Mouse (Mus musculus) midbrain, postnatal 0 days (tissue): Measurements from ENCODE around the gene Cct4. TPM values are rescaled to one million over a fixed set of nuclear protein-coding genes. Genes with fewer than 3 reads are reported as not detected.
A peak's percentile ranks its signal among the peaks of the same experiment; 100 is the strongest.

ENCODE experiments used
- ATAC-seq: fragments of 200-750 bp; cut with Nextera tagmentation; 2 replicates; pipeline ENCODE4 v1.8.0; 2017; ENCODE audit warnings: moderate number of reproducible peaks, mild to moderate bottlenecking, moderate TSS enrichment, moderate library complexity; ENCODE audit not compliant: low FRiP score
- DNase-seq: peaks from one replicate; pipeline ENCODE4 v3.0.0-alpha.2; 2015; ENCODE audit warnings: low spot score
- H3K27ac ChIP-seq: fragments of 300-500 bp; sonication (generic); 2 replicates; pipeline ENCODE4 v1.5.1; 2014; ENCODE audit warnings: low read depth, mild to moderate bottlenecking, low read length, mixed read lengths
- H3K27me3 ChIP-seq: fragments of 300-500 bp; sonication (generic); 2 replicates; pipeline ENCODE4 v1.6.1; 2014; ENCODE audit warnings: low read length, control low read depth, mixed read lengths; ENCODE audit not compliant: insufficient read depth
- H3K36me3 ChIP-seq: fragments of 300-500 bp; sonication (generic); 2 replicates; pipeline ENCODE4 v1.6.1; 2014; ENCODE audit warnings: low read length, control low read depth, mixed read lengths; ENCODE audit not compliant: insufficient read depth
- H3K4me1 ChIP-seq: fragments of 300-500 bp; sonication (generic); 2 replicates; pipeline ENCODE4 v1.6.1; 2014; ENCODE audit warnings: mild to moderate bottlenecking, control low read depth, antibody characterized with exemption, low read length, mixed read lengths; ENCODE audit not compliant: insufficient read depth
- H3K4me2 ChIP-seq: fragments of 300-500 bp; sonication (generic); 2 replicates; pipeline ENCODE4 v1.6.1; 2014; ENCODE audit warnings: low read depth, mild to moderate bottlenecking, low read length, mixed read lengths; ENCODE audit not compliant: poor library complexity, severe bottlenecking
- H3K4me3 ChIP-seq: fragments of 300-500 bp; sonication (generic); 2 replicates; pipeline ENCODE4 v1.5.1; 2014; ENCODE audit warnings: low read depth, mild to moderate bottlenecking, low read length, moderate library complexity
- H3K9ac ChIP-seq: fragments of 300-500 bp; sonication (generic); replicated peaks from 2 replicates; pipeline ENCODE4 v1.6.1; 2014; ENCODE audit warnings: mild to moderate bottlenecking, low read length, moderate library complexity, mixed read lengths; ENCODE audit not compliant: poor library complexity, severe bottlenecking
- H3K9me3 ChIP-seq: fragments of 300-500 bp; sonication (generic); 2 replicates; pipeline ENCODE4 v1.6.1; 2016; ENCODE audit warnings: low read length, control low read depth
- CTCF ChIP-seq: IDR thresholded peaks from 2 replicates; pipeline ENCODE4 v1.5.1; 2016; ENCODE audit warnings: antibody characterized with exemption, mild to moderate bottlenecking
- WGBS: fragments of 180-500 bp; shearing (Covaris S2); extraction: QIAGEN DNeasy Blood & Tissue Kit; methylation state at CpG from one replicate; pipeline ENCODE4 v1.1.7; 2014; 5-methylcytosine and 5-hydroxymethylcytosine counted together
- polyA plus RNA-seq: library from polyadenylated mRNA; unstranded; fragments of >200 nt; fragmentation: Nextera tagmentation; extraction: Ambion mirVana; gene quantifications from 2 replicates; pipeline ENCODE4 v1.2.1, GENCODE M21; 2015
- total RNA-seq: library from RNA; depleted of rRNA; stranded (reverse); fragments of >200 nt; gene quantifications from 2 replicates; pipeline ENCODE4 v1.2.3, GENCODE M21; 2014; rRNA removed

Cct4 gene
- total RNA-seq (139 and 213 TPM in 2 replicates), polyA plus RNA-seq (227 and 230 TPM in 2 replicates)

GRCm38 (mm10) chr11:22990393-22991126, at the start of gene Cct4:
Gene Cct4 (plus strand): TSS chr11:22990519.
- Histone ChIP-seq H3K4me3 (peak within 1 kb of the TSS; percentile 86), H3K27me3 (no peaks in the 10 kb centered on the region), H3K27ac (peak within 1 kb of the TSS; percentile 90), H3K36me3 (peaks cover 14% of the 10 kb centered on the region), H3K4me1 (peaks cover 10% of the 10 kb centered on the region; the same call in 1 of the 2 replicates), H3K9me3 (no peaks in the 10 kb centered on the region), H3K4me2 (peak within 1 kb of the TSS; percentile 80), H3K9ac (peak within 1 kb of the TSS; percentile 92)
- TF ChIP-seq CTCF = no peak
- WGBS = under 1% methylated on average over 64 of the region's 66 CpGs
- DNase-seq (peak; percentile 96), ATAC-seq (peak; percentile 98)

DNA sequence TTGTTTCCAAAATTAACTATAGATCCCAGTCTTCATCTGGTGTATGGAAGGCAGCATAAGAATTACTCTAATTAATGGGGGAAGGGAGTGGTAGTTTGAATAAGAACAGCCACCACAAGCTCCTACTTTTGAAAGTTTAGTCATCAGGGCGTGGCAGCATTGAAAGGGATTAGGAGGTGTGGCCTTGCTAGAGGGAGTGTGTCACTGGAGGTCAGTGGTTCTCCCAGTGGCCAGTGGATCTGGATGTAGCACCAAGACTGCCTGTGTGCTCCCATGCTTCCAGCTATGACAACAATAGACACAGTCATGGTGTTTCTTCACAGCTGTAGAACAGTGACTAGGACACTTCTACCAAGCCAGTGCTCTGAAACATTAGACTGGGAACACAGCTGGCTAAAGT, 41.2 kb upstream of the Cct4 start:
- Histone ChIP-seq H3K36me3 (no peaks in the 10 kb centered on the region), H3K27ac (no peak overlapping the region), H3K9ac (no peak overlapping the region), H3K4me2 (no peak overlapping the region), H3K4me1 (no peaks in the 10 kb centered on the region), H3K4me3 (no peak overlapping the region), H3K9me3 (no peaks in the 10 kb centered on the region), H3K27me3 (no peaks in the 10 kb centered on the region)
- no peak for ATAC-seq
- WGBS = 82% methylated on average over 1 of the region's 1 CpGs
- no peak for TF ChIP-seq CTCF
- DNase-seq = no peak

- Histone ChIP-seq H3K27ac (no peak overlapping the region), H3K9ac (no peak overlapping the region), H3K4me2 (no peak overlapping the region), H3K27me3 (no peaks in the 10 kb centered on the region), H3K36me3 (no peaks in the 10 kb centered on the region), H3K4me1 (no peaks in the 10 kb centered on the region), H3K9me3 (no peaks in the 10 kb centered on the region), H3K4me3 (no peak overlapping the region)
- TF ChIP-seq CTCF = no peak
- DNase-seq (no peak), ATAC-seq (no peak)
- WGBS = 93% methylated on average over 6 of the region's 6 CpGs
Observed at GRCm38 (mm10) chr11:22950131-22950530, 40.2 kb upstream of the Cct4 start.

DNA sequence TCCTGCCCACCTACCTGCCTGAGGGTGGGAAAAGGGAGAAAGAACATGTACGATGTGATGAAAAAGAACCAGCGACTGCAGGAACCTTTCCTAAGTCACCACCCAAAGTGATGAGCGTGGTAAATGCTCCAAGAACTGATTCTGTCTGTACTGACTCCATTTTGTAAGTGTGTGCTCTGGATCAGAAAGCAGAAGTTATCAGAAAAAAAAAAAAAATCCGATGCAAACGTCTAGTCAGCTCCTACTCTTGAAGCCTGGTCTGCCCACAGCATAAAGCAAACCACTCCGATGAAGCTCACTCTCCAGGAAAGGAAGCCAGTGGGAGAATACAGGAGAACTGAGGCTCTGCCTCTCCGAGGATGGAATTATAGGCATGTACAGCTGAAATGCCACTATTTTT, 37.7 kb upstream of the Cct4 start:
- H3K4me1 ChIP-seq = no peaks in the 10 kb centered on the region
- H3K9me3 ChIP-seq = no peaks in the 10 kb centered on the region
- no peaks in the 10 kb centered on the region for H3K36me3 ChIP-seq
- no peak overlapping the region for H3K9ac ChIP-seq
- DNase-seq (no peak), ATAC-seq (no peak)
- no peaks in the 10 kb centered on the region for H3K27me3 ChIP-seq
- H3K4me2 ChIP-seq = no peak overlapping the region
- H3K27ac ChIP-seq = no peak overlapping the region
- WGBS = 94% methylated on average over 7 of the region's 7 CpGs
- no peak for TF ChIP-seq CTCF
- H3K4me3 ChIP-seq = no peak overlapping the region

DNA sequence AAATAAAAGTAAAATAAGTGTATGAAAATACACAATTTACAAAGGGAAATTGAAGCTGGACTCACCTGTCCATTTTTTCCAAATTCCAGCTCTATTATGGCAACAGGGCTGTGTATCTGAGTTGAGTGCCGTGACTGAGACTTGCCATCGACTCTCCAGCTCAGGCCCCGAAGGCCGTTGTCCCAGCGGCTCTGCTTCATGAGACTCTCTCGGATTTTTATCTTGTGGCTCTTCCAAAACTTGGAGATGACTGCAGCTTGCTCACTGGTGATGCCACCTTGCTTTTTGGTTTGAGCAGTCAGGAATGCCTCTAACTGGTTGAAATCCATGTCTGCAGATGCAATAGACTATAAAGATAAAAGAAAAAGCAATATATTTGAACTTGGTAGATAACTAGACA, 34.0 kb upstream of the Cct4 start:
- no peaks in the 10 kb centered on the region for H3K9me3 ChIP-seq
- WGBS = 96% methylated on average over 6 of the region's 6 CpGs
- H3K27ac ChIP-seq = no peak overlapping the region
- no peaks in the 10 kb centered on the region for H3K27me3 ChIP-seq
- no peak for ATAC-seq
- H3K9ac ChIP-seq = no peak overlapping the region
- H3K36me3 ChIP-seq = no peaks in the 10 kb centered on the region
- DNase-seq = no peak
- no peaks in the 10 kb centered on the region for H3K4me1 ChIP-seq
- H3K4me3 ChIP-seq = no peak overlapping the region
- TF ChIP-seq CTCF = no peak
- no peak overlapping the region for H3K4me2 ChIP-seq

GRCm38 (mm10) chr11:22956830-22957229, 33.5 kb upstream of the Cct4 start:
- H3K27me3 ChIP-seq = no peaks in the 10 kb centered on the region
- H3K36me3 ChIP-seq = no peaks in the 10 kb centered on the region
- H3K9me3 ChIP-seq = no peaks in the 10 kb centered on the region
- H3K4me1 ChIP-seq = no peaks in the 10 kb centered on the region
- WGBS = 77% methylated on average over 4 of the region's 4 CpGs
- no peak overlapping the region for H3K4me2 ChIP-seq
- H3K27ac ChIP-seq = no peak overlapping the region
- no peak overlapping the region for H3K4me3 ChIP-seq
- DNase-seq = peak; percentile 52
- H3K9ac ChIP-seq = no peak overlapping the region
- no peak for ATAC-seq
- peak; percentile 64 for TF ChIP-seq CTCF
